Mouse (Mus musculus): ENCODE results near the gene Smox. TPM values are rescaled to one million over a fixed set of nuclear protein-coding genes. Genes with fewer than 3 reads are reported as not detected.

The Smox gene
- total and polyA plus RNA-seq, 2 experiments = 2.8 to 6.0 TPM

DNA sequence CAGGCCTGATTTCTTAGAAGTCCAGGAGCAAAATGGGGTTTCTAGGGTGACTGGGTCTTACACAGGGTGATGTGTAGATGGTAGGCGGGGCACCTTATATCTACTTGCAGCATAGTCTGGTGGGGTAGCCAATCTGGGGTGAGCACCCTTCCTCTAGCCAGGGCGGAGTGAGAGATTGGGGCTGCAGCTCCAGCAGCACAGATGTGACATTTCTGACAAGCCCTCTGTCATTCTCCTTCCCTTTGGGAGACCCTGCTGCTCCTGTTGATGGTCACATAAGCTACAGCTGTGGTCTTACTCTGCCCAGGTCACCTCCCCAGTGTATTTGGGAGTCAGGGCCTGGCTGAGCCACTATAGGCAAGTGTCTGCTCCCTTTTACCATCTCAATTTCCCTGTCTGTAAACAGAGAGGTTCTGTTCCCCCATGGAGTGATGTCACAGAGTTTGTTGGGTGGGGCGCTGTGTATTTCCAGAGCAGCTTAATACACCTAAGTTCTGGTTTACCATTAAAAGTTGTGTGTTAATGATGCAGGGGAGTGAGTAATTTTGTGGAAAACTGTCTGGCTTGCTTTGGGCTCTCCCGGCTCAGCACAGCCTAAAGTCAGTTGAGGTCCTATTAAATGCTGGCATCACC lies 6.0 kb downstream of the Smox start:
- no peaks in the 10 kb centered on the region for H3K36me3 ChIP-seq (ENCODE audit: control insufficient read depth, insufficient read depth, low read length)
- WGBS = 94% methylated on average over 4 of the region's 4 CpGs

DNA sequence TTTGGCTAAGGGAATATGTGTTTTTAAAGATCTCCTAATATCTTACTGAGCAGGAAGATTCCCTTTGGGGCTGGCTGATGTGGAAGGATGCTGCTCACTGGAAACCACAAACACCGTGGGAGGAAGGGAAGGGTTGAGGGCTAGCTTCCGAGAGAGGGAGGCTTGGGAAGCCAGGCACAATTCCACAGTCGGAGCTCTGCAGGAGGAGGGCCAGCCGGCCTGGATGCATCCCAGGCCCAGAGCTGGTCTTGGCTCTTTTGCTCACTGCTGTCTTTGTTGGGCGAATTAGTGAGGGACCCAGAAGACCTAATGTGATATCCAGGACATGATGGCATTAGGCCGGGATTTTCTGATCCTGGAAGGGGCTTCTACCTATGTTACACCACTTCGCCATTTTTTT lies 6.9 kb downstream of the Smox start:
- no peak for DNase-seq (ENCODE audit: extremely low read depth, low read depth, low spot score)
- Histone ChIP-seq H3K27ac (replicated peaks; ENCODE audit: insufficient read depth, low read depth, low read length) (no peak overlapping the region), H3K79me2 (ENCODE audit: control insufficient read depth, insufficient read depth, low read length) (peaks cover 5% of the 10 kb centered on the region; the same call in 1 of the 2 replicates), H3K36me3 (ENCODE audit: control insufficient read depth, insufficient read depth, low read length) (no peaks in the 10 kb centered on the region), H3K4me3 (ENCODE audit: insufficient read depth, low read depth, low read length) (no peak overlapping the region), H3K9ac (ENCODE audit: low read depth, low read length) (no peak overlapping the region), H3K27me3 (ENCODE audit: control insufficient read depth, insufficient read depth, low read length) (no peaks in the 10 kb centered on the region), H3K4me1 (ENCODE audit: control insufficient read depth, insufficient read depth, low read length) (no peaks in the 10 kb centered on the region; the same call in 1 of the 2 replicates)
- TF ChIP-seq CTCF (IDR thresholded peaks at IDR 0.05; ENCODE audit: low read depth, low read length) (no peak), POLR2A (IDR thresholded peaks at IDR 0.05; ENCODE audit: extremely low read depth, insufficient read depth, low read length) (no peak)
- WGBS = 86% methylated on average over 7 of the region's 7 CpGs

More for the DNA sequence above, 6.0 kb downstream of the Smox start:
- TF ChIP-seq POLR2A (IDR thresholded peaks at IDR 0.05; ENCODE audit: extremely low read depth, insufficient read depth, low read length) (no peak), CTCF (IDR thresholded peaks at IDR 0.05; ENCODE audit: low read depth, low read length) (no peak)
- Histone ChIP-seq H3K27me3 (ENCODE audit: control insufficient read depth, insufficient read depth, low read length) (no peaks in the 10 kb centered on the region), H3K9ac (ENCODE audit: low read depth, low read length) (no peak overlapping the region), H3K27ac (replicated peaks; ENCODE audit: insufficient read depth, low read depth, low read length) (no peak overlapping the region), H3K4me3 (ENCODE audit: insufficient read depth, low read depth, low read length) (no peak overlapping the region), H3K79me2 (ENCODE audit: control insufficient read depth, insufficient read depth, low read length) (peaks cover 5% of the 10 kb centered on the region; the same call in 1 of the 2 replicates), H3K4me1 (ENCODE audit: control insufficient read depth, insufficient read depth, low read length) (peaks cover 2% of the 10 kb centered on the region)
- no peak for DNase-seq (ENCODE audit: extremely low read depth, low read depth, low spot score)

DNA sequence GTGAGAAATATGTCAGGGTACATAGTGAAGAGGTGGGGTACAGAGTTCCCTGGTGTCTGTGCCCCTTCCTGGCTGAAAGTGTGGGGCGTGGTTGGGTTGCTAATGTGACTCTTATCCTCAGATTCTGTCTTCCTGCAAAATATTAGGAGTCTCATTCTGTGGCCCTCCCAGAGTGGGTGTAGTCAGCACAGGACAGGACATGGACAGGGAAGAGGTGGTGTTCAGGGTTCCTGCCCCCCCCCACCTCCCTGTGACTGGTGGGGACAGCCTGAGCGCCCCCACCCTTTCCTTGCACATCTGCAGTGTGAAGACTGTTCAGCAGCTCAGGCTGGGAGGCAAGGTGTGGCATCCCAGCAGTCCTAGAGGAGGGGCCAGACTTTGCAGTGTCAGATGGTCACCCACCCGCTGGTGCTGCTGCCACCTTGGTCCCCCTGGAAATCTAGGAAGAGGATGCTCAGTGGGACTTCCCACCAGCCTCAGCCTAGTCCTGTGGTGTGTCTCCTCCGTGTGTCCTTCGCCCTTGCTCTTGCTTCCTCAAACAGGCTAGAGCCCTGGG lies 8.1 kb downstream of the Smox start:
- H3K36me3 ChIP-seq (ENCODE audit: control insufficient read depth, insufficient read depth, low read length) = no peaks in the 10 kb centered on the region
- 92% methylated on average over 5 of the region's 5 CpGs for whole genome bisulfite sequencing
- DNase-seq (ENCODE audit: extremely low read depth, low read depth, low spot score) = no peak
- no peak overlapping the region for H3K9ac ChIP-seq (ENCODE audit: low read depth, low read length)
- H3K27ac ChIP-seq (replicated peaks; ENCODE audit: insufficient read depth, low read depth, low read length) = no peak overlapping the region
- no peak overlapping the region for H3K4me3 ChIP-seq (ENCODE audit: insufficient read depth, low read depth, low read length)
- TF ChIP-seq CTCF (IDR thresholded peaks at IDR 0.05; ENCODE audit: low read depth, low read length) (no peak), POLR2A (IDR thresholded peaks at IDR 0.05; ENCODE audit: extremely low read depth, insufficient read depth, low read length) (no peak)
- no peaks in the 10 kb centered on the region; the same call in 1 of the 2 replicates for H3K4me1 ChIP-seq (ENCODE audit: control insufficient read depth, insufficient read depth, low read length)
- H3K27me3 ChIP-seq (ENCODE audit: control insufficient read depth, insufficient read depth, low read length) = no peaks in the 10 kb centered on the region
- peaks cover 5% of the 10 kb centered on the region; the same call in 1 of the 2 replicates for H3K79me2 ChIP-seq (ENCODE audit: control insufficient read depth, insufficient read depth, low read length)

DNA sequence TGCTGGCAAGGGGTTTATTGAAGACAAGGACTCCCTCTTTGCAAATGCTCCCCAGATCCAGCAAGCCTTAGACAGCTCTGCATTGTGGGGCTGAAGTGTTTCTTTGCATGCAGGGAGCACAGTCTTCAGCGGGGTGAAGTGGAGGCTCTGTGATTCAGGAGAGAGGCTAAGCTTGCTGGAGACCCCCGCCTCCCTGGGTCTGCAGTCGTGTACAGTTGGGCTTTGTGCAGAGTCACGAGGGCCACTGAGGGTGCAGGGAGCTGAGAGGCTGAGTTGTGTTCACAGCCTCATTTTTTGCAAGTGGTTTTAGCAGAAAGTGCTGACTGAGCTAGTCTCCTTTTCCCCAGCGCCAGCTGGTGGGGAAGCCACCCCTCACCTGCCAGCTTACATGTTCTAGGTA lies 10.6 kb downstream of the Smox start:
- 77% methylated on average over 5 of the region's 5 CpGs for WGBS
- Histone ChIP-seq H3K27ac (replicated peaks; ENCODE audit: insufficient read depth, low read depth, low read length) (no peak overlapping the region), H3K36me3 (ENCODE audit: control insufficient read depth, insufficient read depth, low read length) (no peaks in the 10 kb centered on the region), H3K79me2 (ENCODE audit: control insufficient read depth, insufficient read depth, low read length) (peaks cover 4% of the 10 kb centered on the region; the same call in 1 of the 2 replicates), H3K4me1 (ENCODE audit: control insufficient read depth, insufficient read depth, low read length) (no peaks in the 10 kb centered on the region), H3K4me3 (ENCODE audit: insufficient read depth, low read depth, low read length) (no peak overlapping the region), H3K27me3 (ENCODE audit: control insufficient read depth, insufficient read depth, low read length) (no peaks in the 10 kb centered on the region), H3K9ac (ENCODE audit: low read depth, low read length) (no peak overlapping the region)
- no peak for DNase-seq (ENCODE audit: extremely low read depth, low read depth, low spot score)
- TF ChIP-seq CTCF (IDR thresholded peaks at IDR 0.05; ENCODE audit: low read depth, low read length) (no peak), POLR2A (IDR thresholded peaks at IDR 0.05; ENCODE audit: extremely low read depth, insufficient read depth, low read length) (no peak)

DNA sequence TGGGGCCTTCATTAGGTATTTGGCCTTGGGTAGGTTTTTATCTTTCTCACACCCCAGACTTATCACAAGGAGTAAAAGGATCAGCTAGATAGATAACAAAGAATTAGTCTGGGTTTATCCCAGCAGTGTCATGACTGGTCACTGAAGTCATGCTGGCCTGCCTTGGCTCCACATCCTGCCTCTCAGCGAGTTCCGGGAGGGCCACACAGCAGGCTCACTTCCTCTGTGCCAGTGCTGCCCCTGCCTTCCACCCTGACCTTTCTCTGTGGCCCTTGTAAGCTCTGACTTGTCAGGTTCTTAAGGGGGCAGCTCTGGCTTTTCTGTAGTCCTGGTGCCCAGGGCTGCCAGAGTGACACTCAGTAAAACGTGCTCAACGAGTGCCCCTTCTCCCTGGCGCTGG lies 11.3 kb downstream of the Smox start:
- DNase-seq (ENCODE audit: extremely low read depth, low read depth, low spot score) = no peak
- no peak overlapping the region for H3K4me3 ChIP-seq (ENCODE audit: insufficient read depth, low read depth, low read length)
- H3K9ac ChIP-seq (ENCODE audit: low read depth, low read length) = no peak overlapping the region
- no peaks in the 10 kb centered on the region for H3K27me3 ChIP-seq (ENCODE audit: control insufficient read depth, insufficient read depth, low read length)
- TF ChIP-seq CTCF (IDR thresholded peaks at IDR 0.05; ENCODE audit: low read depth, low read length) (no peak), POLR2A (IDR thresholded peaks at IDR 0.05; ENCODE audit: extremely low read depth, insufficient read depth, low read length) (no peak)
- no peaks in the 10 kb centered on the region for H3K36me3 ChIP-seq (ENCODE audit: control insufficient read depth, insufficient read depth, low read length)
- H3K27ac ChIP-seq (replicated peaks; ENCODE audit: insufficient read depth, low read depth, low read length) = no peak overlapping the region
- H3K79me2 ChIP-seq (ENCODE audit: control insufficient read depth, insufficient read depth, low read length) = no peaks in the 10 kb centered on the region
- H3K4me1 ChIP-seq (ENCODE audit: control insufficient read depth, insufficient read depth, low read length) = no peaks in the 10 kb centered on the region
- WGBS = 81% methylated on average over 5 of the region's 5 CpGs

DNA sequence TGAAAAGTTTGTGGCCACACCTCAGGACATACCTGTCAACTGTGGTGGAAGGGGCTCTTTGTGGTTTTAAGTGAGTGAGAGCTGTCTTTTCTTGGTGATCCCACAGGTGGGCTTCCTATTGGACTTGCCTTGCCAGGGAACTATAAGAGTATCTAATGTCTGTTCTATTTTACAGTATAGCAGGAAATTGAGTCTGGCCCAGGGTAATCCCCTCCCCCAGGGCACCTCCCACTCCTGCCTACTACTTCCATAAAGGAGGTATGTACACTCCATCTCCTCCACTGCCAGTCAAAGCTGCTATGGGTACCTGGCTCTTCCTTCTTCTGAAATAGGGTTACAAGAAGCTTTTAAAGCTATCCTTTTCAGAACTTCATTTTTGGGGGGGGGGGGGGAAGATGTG lies 14.1 kb downstream of the Smox start:
- TF ChIP-seq POLR2A (IDR thresholded peaks at IDR 0.05; ENCODE audit: extremely low read depth, insufficient read depth, low read length) = no peak
- no peak for TF ChIP-seq CTCF (IDR thresholded peaks at IDR 0.05; ENCODE audit: low read depth, low read length)
- Histone ChIP-seq H3K4me3 (ENCODE audit: insufficient read depth, low read depth, low read length) (no peak overlapping the region), H3K4me1 (ENCODE audit: control insufficient read depth, insufficient read depth, low read length) (no peaks in the 10 kb centered on the region), H3K79me2 (ENCODE audit: control insufficient read depth, insufficient read depth, low read length) (no peaks in the 10 kb centered on the region), H3K36me3 (ENCODE audit: control insufficient read depth, insufficient read depth, low read length) (no peaks in the 10 kb centered on the region), H3K27me3 (ENCODE audit: control insufficient read depth, insufficient read depth, low read length) (no peaks in the 10 kb centered on the region), H3K27ac (replicated peaks; ENCODE audit: insufficient read depth, low read depth, low read length) (no peak overlapping the region), H3K9ac (ENCODE audit: low read depth, low read length) (no peak overlapping the region)
- DNase-seq (ENCODE audit: extremely low read depth, low read depth, low spot score) = no peak

All from liver, adult 2 months (tissue).